ENCODE assay signal across 16 mouse cellular contexts in genomic region chr10:23610046-23610445, GRCm38 (mm10).
A peak's percentile ranks its signal among the peaks of the same experiment; 100 is the strongest.
DNase-seq lines count a peak whose midpoint lies in the region; ATAC-seq and TF ChIP-seq lines count a peak whose summit lies in the region.
"Had no signal": no experiment of that assay in that cellular context is flagged by ENCODE, and none has a peak within 500 bp of the region (broad histone marks: within the 10 kb centered on the region; RNA-seq: fewer than 3 reads in every experiment).

No protein-coding gene starts in this region.

- H3K27me3 ChIP-seq in heart, postnatal 0 days (ENCODE audit: control insufficient read depth, insufficient read depth, low read length), result no peaks in the 10 kb centered on the region
- no peaks in the 10 kb centered on the region for H3K27me3 ChIP-seq in lung, postnatal 0 days (replicated peaks; ENCODE audit: insufficient read depth, low read length)
- H3K27me3 ChIP-seq: liver, embryonic 12.5 days; megakaryocyte, embryonic 14.5 days had no signal

- no peak for TF ChIP-seq EP300 in heart, postnatal 0 days (IDR thresholded peaks at IDR 0.05; ENCODE audit: low read depth)
- no peak for TF ChIP-seq EP300 in lung, postnatal 0 days (IDR thresholded peaks at IDR 0.05)

- 47% methylated on average over 3 of the region's 3 CpGs for WGBS in heart, postnatal 0 days
- 43% methylated on average over 3 of the region's 3 CpGs for WGBS in lung, postnatal 0 days

- no peak overlapping the region for H3K4me2 ChIP-seq in heart, postnatal 0 days (ENCODE audit: low read depth, low read length)
- no peak overlapping the region for H3K4me2 ChIP-seq in lung, postnatal 0 days (replicated peaks; ENCODE audit: low read depth, low read length)
- H3K4me2 ChIP-seq: liver, embryonic 12.5 days had no signal

- peak; percentile 7 for DNase-seq in heart, postnatal 0 days (ENCODE audit: low spot score)
- no peak for DNase-seq in heart, adult 11 months
- no peak for DNase-seq in layer of hippocampus, adult 2 months (ENCODE audit: low spot score in 2 of 2)
- DNase-seq in layer of hippocampus, postnatal 25 days (ENCODE audit: extremely low spot score in 1 of 2, low spot score in 1 of 2), result no peak
- DNase-seq in MN1 (ENCODE audit: low spot score), result peak; percentile 67
- peak; percentile 5 for DNase-seq in brain, adult 2 months (ENCODE audit: low read depth, low spot score)
- no peak for DNase-seq in lung, postnatal 0 days (ENCODE audit: low spot score)
- no peak for DNase-seq in cerebellum, adult 11-12 months
- DNase-seq: adrenal gland, postnatal 14 days; cerebellum, adult 9-11 months; heart, postnatal 4 days; kidney, adult 11 months; thymus, postnatal 25 days had no signal

- no peak overlapping the region for H3K4me3 ChIP-seq in heart, postnatal 0 days (ENCODE audit: low read depth, low read length)
- H3K4me3 ChIP-seq in layer of hippocampus, adult 2 months, result peak overlapping the region; percentile 49; the same call in 1 of the 2 replicates
- H3K4me3 ChIP-seq in lung, postnatal 0 days (ENCODE audit: low read depth, low read length), result no peak overlapping the region
- H3K4me3 ChIP-seq: erythroblast, embryonic 14.5 days; liver, embryonic 12.5 days; megakaryocyte, embryonic 14.5 days had no signal

- no peaks in the 10 kb centered on the region for H3K36me3 ChIP-seq in heart, postnatal 0 days (replicated peaks; ENCODE audit: control insufficient read depth, insufficient read depth, low read length)
- H3K36me3 ChIP-seq in lung, postnatal 0 days (ENCODE audit: insufficient read depth, low read length), result no peaks in the 10 kb centered on the region
- H3K36me3 ChIP-seq: liver, embryonic 12.5 days had no signal

- H3K9me3 ChIP-seq in heart, postnatal 0 days (replicated peaks; ENCODE audit: control insufficient read depth, low read length), result no peaks in the 10 kb centered on the region
- no peaks in the 10 kb centered on the region for H3K9me3 ChIP-seq in lung, postnatal 0 days (ENCODE audit: low read length)
- H3K9me3 ChIP-seq: liver, embryonic 12.5 days had no signal

- H3K27ac ChIP-seq in heart, postnatal 0 days (ENCODE audit: low read depth), result no peak overlapping the region
- H3K27ac ChIP-seq in layer of hippocampus, adult 2 months, result no peak overlapping the region
- no peak overlapping the region for H3K27ac ChIP-seq in lung, postnatal 0 days (ENCODE audit: low read length)
- H3K27ac ChIP-seq: liver, embryonic 12.5 days had no signal

- no peaks in the 10 kb centered on the region for H3K4me1 ChIP-seq in heart, postnatal 0 days (ENCODE audit: control insufficient read depth, insufficient read depth)
- no peaks in the 10 kb centered on the region for H3K4me1 ChIP-seq in lung, postnatal 0 days (ENCODE audit: insufficient read depth, low read depth, low read length)
- H3K4me1 ChIP-seq: liver, embryonic 12.5 days; megakaryocyte, embryonic 14.5 days had no signal

- no peak for ATAC-seq in heart, postnatal 0 days (ENCODE audit: insufficient read depth, low read depth)
- no peak for ATAC-seq in lung, postnatal 0 days
- ATAC-seq: liver, embryonic 12.5 days had no signal

- no peak overlapping the region for H3K9ac ChIP-seq in heart, postnatal 0 days (replicated peaks; ENCODE audit: low read depth, low read length)
- H3K9ac ChIP-seq in lung, postnatal 0 days (replicated peaks; ENCODE audit: low read depth), result no peak overlapping the region
- H3K9ac ChIP-seq: liver, embryonic 12.5 days had no signal

- no peak for TF ChIP-seq CTCF in heart, postnatal 0 days (IDR thresholded peaks at IDR 0.05; ENCODE audit: low read depth)
- TF ChIP-seq CTCF in layer of hippocampus, adult 2 months (conservative IDR thresholded peaks at IDR 0.05), result no peak
- no peak for TF ChIP-seq CTCF in lung, postnatal 0 days (IDR thresholded peaks at IDR 0.05)

Comparison
In these comparisons a context has a peak if more than half of its experiments do, and no peak if none do; other contexts are left out.
1. DNase-seq: peak in heart, postnatal 0 days (single experiment), MN1 (single experiment) and brain, adult 2 months (single experiment); none in heart, adult 11 months (single experiment), layer of hippocampus, adult 2 months (0 of 2), layer of hippocampus, postnatal 25 days (0 of 2), lung, postnatal 0 days (single experiment) and cerebellum, adult 11-12 months (single experiment).